Mouse (Mus musculus) testis, adult 2 months (tissue): ENCODE data around the gene Ugt1a6b.
"Not testable (repeated sequence)": the region's sequence is repeated elsewhere in the genome, so short reads cannot be mapped to it uniquely, and the experiment has no call there.

ENCODE experiments used
- CTCF ChIP-seq: fragments of 200-500 bp; IDR thresholded peaks from 2 replicates; pipeline ENCODE4 v1.5.1; 2012; ENCODE audit warnings: low read depth, mild to moderate bottlenecking, inconsistent platforms, low read length, moderate library complexity; ENCODE audit not compliant: control insufficient read depth, insufficient read depth, insufficient replicate concordance
- POLR2A ChIP-seq: fragments of 200-500 bp; IDR thresholded peaks from 2 replicates; pipeline ENCODE4 v1.6.1; 2012; ENCODE audit warnings: low read depth, mild to moderate bottlenecking, inconsistent platforms, low read length, moderate library complexity; ENCODE audit not compliant: control insufficient read depth

- not testable (repeated sequence) for TF ChIP-seq POLR2A, CTCF
Measured at GRCm38 (mm10) chr1:88103019-88103418, at the start of gene Ugt1a6b.
